In the genomic region with DNA sequence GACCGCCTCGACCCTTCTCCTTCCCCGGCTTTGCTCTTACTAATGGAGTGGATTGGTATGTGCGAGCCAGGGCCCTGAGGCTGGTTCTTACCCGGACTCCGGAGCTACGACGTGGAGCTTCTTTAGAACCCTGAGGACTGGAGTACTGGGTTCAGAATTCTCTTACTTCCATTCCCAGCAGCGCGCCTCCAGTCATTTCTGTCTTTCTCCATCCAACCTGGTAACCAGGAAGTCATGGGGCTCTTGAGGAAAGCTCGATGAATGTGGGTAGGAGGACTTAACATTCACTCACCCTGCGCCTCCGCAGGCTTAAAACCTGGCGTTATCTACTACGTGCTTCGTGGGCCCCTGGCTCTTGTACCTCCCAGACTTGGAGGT, we compare ENCODE assay signal across 8 mouse cellular contexts. TPM values are rescaled to one million over a fixed set of nuclear protein-coding genes. Genes with fewer than 3 reads are reported as not detected.
DNase-seq lines count a peak whose midpoint lies in the region; ATAC-seq and TF ChIP-seq lines count a peak whose summit lies in the region.

No protein-coding gene starts in this region.

- H3K27ac ChIP-seq in heart, embryonic 10.5 days, result peak overlapping the region; percentile 43; the same call in 1 of the 2 replicates
- no peak overlapping the region for H3K27ac ChIP-seq in stomach, postnatal 0 days (replicated peaks)

- no peaks in the 10 kb centered on the region for H3K9me3 ChIP-seq in heart, embryonic 10.5 days
- H3K9me3 ChIP-seq in stomach, postnatal 0 days (ENCODE audit: control insufficient read depth, low read length), result no peaks in the 10 kb centered on the region

- peak overlapping the region; percentile 90 for H3K4me2 ChIP-seq in stomach, postnatal 0 days (replicated peaks; ENCODE audit: low read depth)

- DNase-seq in heart, embryonic 10.5 days (ENCODE audit: low spot score), result no peak
- no peak for DNase-seq in heart, postnatal 4 days
- peak; percentile 20 for DNase-seq in thymus, postnatal 4 days
- DNase-seq in thymus, adult 18-20 months, result no peak
- peak; percentile 18 for DNase-seq in liver
- DNase-seq in stomach, postnatal 0 days (ENCODE audit: low spot score), result no peak

- peak overlapping the region; percentile 43 for H3K9ac ChIP-seq in stomach, postnatal 0 days (ENCODE audit: low read length)

- peaks cover 25% of the 10 kb centered on the region for H3K4me1 ChIP-seq in heart, embryonic 10.5 days
- no peaks in the 10 kb centered on the region for H3K4me1 ChIP-seq in stomach, postnatal 0 days (replicated peaks; ENCODE audit: control insufficient read depth, insufficient read depth)

- no peak for ATAC-seq in stomach, postnatal 0 days (ENCODE audit: low FRiP score, low TSS enrichment)
- ATAC-seq in megakaryocyte progenitor cell, adult 5-6 weeks (replicated peaks; ENCODE audit: poor library complexity), result no peak
- no peak for ATAC-seq in granulocyte monocyte progenitor cell, adult 5-6 weeks (replicated peaks; ENCODE audit: poor library complexity, severe bottlenecking)

- H3K4me3 ChIP-seq in heart, embryonic 10.5 days, result peak overlapping the region; percentile 73
- peak overlapping the region; percentile 55 for H3K4me3 ChIP-seq in stomach, postnatal 0 days (ENCODE audit: low read depth, low read length)

- TF ChIP-seq EP300 in stomach, postnatal 0 days (optimal IDR thresholded peaks at IDR 0.05), result no peak

- 1% methylated on average over 16 of the region's 16 CpGs for WGBS in heart, embryonic 10.5 days
- WGBS in stomach, postnatal 0 days, result 6% methylated on average over 16 of the region's 16 CpGs

- TF ChIP-seq CTCF in stomach, postnatal 0 days (IDR thresholded peaks at IDR 0.05; ENCODE audit: low read depth), result no peak

- peaks cover 83% of the 10 kb centered on the region for H3K27me3 ChIP-seq in heart, embryonic 10.5 days (ENCODE audit: insufficient read depth, poor library complexity, severe bottlenecking)
- no peaks in the 10 kb centered on the region; the same call in 1 of the 2 replicates for H3K27me3 ChIP-seq in stomach, postnatal 0 days (ENCODE audit: control insufficient read depth, insufficient read depth, low read length)

- H3K36me3 ChIP-seq in heart, embryonic 10.5 days, result 0 out of 2 replicates have a peak, but pooled peaks cover 4% of the 10 kb centered on the region
- H3K36me3 ChIP-seq in stomach, postnatal 0 days (ENCODE audit: control insufficient read depth, insufficient read depth, low read length), result no peaks in the 10 kb centered on the region; the same call in 1 of the 2 replicates

RNA-seq across cellular contexts. Expression of gene B3gnt7, which starts 1.2 kb away (rescaled TPM):
- polyA plus RNA-seq in heart, embryonic 10.5 days (2016; fragmentation: Nextera tagmentation; extraction: Ambion mirVana), result 6.6 and 8.1 TPM in 2 replicates
- 1 to 10 TPM in 1 of 2 experiments, under 1 TPM in 1; 0.98 to 1.1 TPM for total RNA-seq in heart, postnatal 4 days (2021)
- polyA plus RNA-seq in stomach, postnatal 0 days (2015; fragmentation: Nextera tagmentation; extraction: Ambion mirVana), result 9.3 and 10.9 TPM in 2 replicates
- total RNA-seq in megakaryocyte progenitor cell, adult 5-6 weeks (2015), result 0.90 and 1.1 TPM in 2 replicates
- total RNA-seq in megakaryocyte progenitor cell, adult 5-6 weeks (2017), result 0.47 and 0.83 TPM in 2 replicates
- total RNA-seq in granulocyte monocyte progenitor cell, adult 5-6 weeks (2014; fragmentation: Nextera tagmentation), result 1.0 and 3.9 TPM in 2 replicates
- 0.30 and 0.98 TPM in 2 replicates for total RNA-seq in granulocyte monocyte progenitor cell, adult 5-6 weeks (2017)

RNA-seq across cellular contexts. Expression of gene Ncl, which starts 55.3 kb away (rescaled TPM):
- 345 and 518 TPM in 2 replicates for polyA plus RNA-seq in heart, embryonic 10.5 days (2016; fragmentation: Nextera tagmentation; extraction: Ambion mirVana)
- 100 to 1,000 TPM; 203 to 206 TPM for total RNA-seq in heart, postnatal 4 days (2021)
- 198 and 202 TPM in 2 replicates for polyA plus RNA-seq in stomach, postnatal 0 days (2015; fragmentation: Nextera tagmentation; extraction: Ambion mirVana)
- 728 and 799 TPM in 2 replicates for total RNA-seq in megakaryocyte progenitor cell, adult 5-6 weeks (2015)
- total RNA-seq in megakaryocyte progenitor cell, adult 5-6 weeks (2017), result 665 and 1,023 TPM in 2 replicates
- 715 and 728 TPM in 2 replicates for total RNA-seq in granulocyte monocyte progenitor cell, adult 5-6 weeks (2014; fragmentation: Nextera tagmentation)
- total RNA-seq in granulocyte monocyte progenitor cell, adult 5-6 weeks (2017), result 917 and 958 TPM in 2 replicates

Comparison
In these comparisons a context has a peak if more than half of its experiments do, and no peak if none do; other contexts are left out.
1. DNase-seq: peak in thymus, postnatal 4 days (single experiment) and liver (single experiment); none in heart, embryonic 10.5 days (single experiment), heart, postnatal 4 days (single experiment), thymus, adult 18-20 months (0 of 2) and stomach, postnatal 0 days (single experiment).